In the genomic region with DNA sequence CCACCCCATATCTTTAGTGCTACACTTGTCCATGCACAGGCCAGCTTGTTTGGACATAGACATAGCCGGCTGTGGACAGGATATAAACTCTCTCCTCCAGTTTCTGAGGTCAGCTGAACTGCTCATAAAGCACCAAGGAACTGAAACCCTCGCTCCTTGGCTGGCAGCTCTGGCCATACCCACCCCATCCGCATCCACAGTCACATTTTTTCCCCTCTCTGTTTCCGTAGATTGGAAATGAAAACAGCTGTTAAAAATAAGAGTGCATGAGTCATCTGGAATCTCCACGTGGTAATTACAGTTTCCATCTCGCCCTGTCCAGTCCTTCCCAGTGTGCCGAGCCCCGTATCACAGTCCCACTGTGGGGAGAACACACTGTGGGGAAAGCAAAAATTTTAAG, we compare ENCODE assay signal across 8 mouse cellular contexts.
DNase-seq lines count a peak whose midpoint lies in the region; ATAC-seq lines count a peak whose summit lies in the region.

No protein-coding gene starts in this region.

- peak; percentile 29 for DNase-seq in kidney, postnatal 10 days
- no peak for DNase-seq in kidney, adult 18-20 months
- DNase-seq in retina, embryonic 14.5 days (ENCODE audit: low spot score), result no peak
- no peak for DNase-seq in left cerebral cortex, adult 18-20 months (ENCODE audit: low spot score in 2 of 2)

- WGBS in embryonic facial prominence, embryonic 13.5 days, result 17% methylated on average over 8 of the region's 8 CpGs
- 19% methylated on average over 8 of the region's 8 CpGs for WGBS in heart, embryonic 16.5 days
- 71% methylated on average over 8 of the region's 8 CpGs for WGBS in midbrain, embryonic 15.5 days

- peak overlapping the region; percentile 4; the same call in 1 of the 2 replicates for H3K4me3 ChIP-seq in embryonic facial prominence, embryonic 13.5 days
- no peak overlapping the region for H3K4me3 ChIP-seq in heart, embryonic 16.5 days (ENCODE audit: low read length)
- H3K4me3 ChIP-seq in midbrain, embryonic 15.5 days, result no peak overlapping the region

- no peaks in the 10 kb centered on the region for H3K27me3 ChIP-seq in embryonic facial prominence, embryonic 13.5 days
- no peaks in the 10 kb centered on the region for H3K27me3 ChIP-seq in heart, embryonic 16.5 days (ENCODE audit: control insufficient read depth, insufficient read depth, low read length)
- H3K27me3 ChIP-seq in midbrain, embryonic 15.5 days (replicated peaks), result no peaks in the 10 kb centered on the region

- peak overlapping the region; percentile 83 for H3K27ac ChIP-seq in embryonic facial prominence, embryonic 13.5 days
- H3K27ac ChIP-seq in heart, embryonic 16.5 days (ENCODE audit: low read length), result peak overlapping the region; percentile 54
- no peak overlapping the region for H3K27ac ChIP-seq in midbrain, embryonic 15.5 days

- no peak for ATAC-seq in embryonic facial prominence, embryonic 13.5 days (ENCODE audit: insufficient number of reproducible peaks, insufficient read depth, low FRiP score, low TSS enrichment, low read depth)
- peak; percentile 63 for ATAC-seq in heart, embryonic 16.5 days (replicated peaks; ENCODE audit: extremely low read depth, insufficient read depth, low FRiP score)
- peak; percentile 37 for ATAC-seq in megakaryocyte progenitor cell, adult 5-6 weeks (replicated peaks; ENCODE audit: poor library complexity)
- no peak for ATAC-seq in midbrain, embryonic 15.5 days (replicated peaks)

- H3K4me2 ChIP-seq in embryonic facial prominence, embryonic 13.5 days, result peak overlapping the region; percentile 47
- no peak overlapping the region for H3K4me2 ChIP-seq in heart, embryonic 16.5 days (ENCODE audit: low read depth, low read length)
- no peak overlapping the region for H3K4me2 ChIP-seq in midbrain, embryonic 15.5 days

- H3K9me3 ChIP-seq in embryonic facial prominence, embryonic 13.5 days, result no peaks in the 10 kb centered on the region
- no peaks in the 10 kb centered on the region for H3K9me3 ChIP-seq in heart, embryonic 16.5 days (replicated peaks; ENCODE audit: control insufficient read depth, low read length)
- H3K9me3 ChIP-seq in midbrain, embryonic 15.5 days, result no peaks in the 10 kb centered on the region

- no peak overlapping the region for H3K9ac ChIP-seq in embryonic facial prominence, embryonic 13.5 days
- no peak overlapping the region for H3K9ac ChIP-seq in heart, embryonic 16.5 days (ENCODE audit: low read length)
- H3K9ac ChIP-seq in midbrain, embryonic 15.5 days, result no peak overlapping the region

- peaks cover 47% of the 10 kb centered on the region for H3K4me1 ChIP-seq in embryonic facial prominence, embryonic 13.5 days
- peaks cover 22% of the 10 kb centered on the region for H3K4me1 ChIP-seq in heart, embryonic 16.5 days (ENCODE audit: control insufficient read depth, insufficient read depth, low read length)
- H3K4me1 ChIP-seq in midbrain, embryonic 15.5 days, result peaks cover 6% of the 10 kb centered on the region; the same call in 1 of the 2 replicates

- no peaks in the 10 kb centered on the region for H3K36me3 ChIP-seq in embryonic facial prominence, embryonic 13.5 days
- no peaks in the 10 kb centered on the region for H3K36me3 ChIP-seq in heart, embryonic 16.5 days (ENCODE audit: control insufficient read depth, insufficient read depth)
- no peaks in the 10 kb centered on the region for H3K36me3 ChIP-seq in midbrain, embryonic 15.5 days (replicated peaks)

Comparison
In these comparisons a context has a peak if more than half of its experiments do, and no peak if none do; other contexts are left out.
1. ATAC-seq: peak in heart, embryonic 16.5 days (single experiment) and megakaryocyte progenitor cell, adult 5-6 weeks (single experiment); none in embryonic facial prominence, embryonic 13.5 days (single experiment) and midbrain, embryonic 15.5 days (single experiment).